Comparison of ENCODE assay signal across 14 mouse cellular contexts in genomic region chr11:11012660-11013455, GRCm38 (mm10).
"Had no signal": no experiment of that assay in that cellular context is flagged by ENCODE, and none has a peak within 500 bp of the region (broad histone marks: within the 10 kb centered on the region; RNA-seq: fewer than 3 reads in every experiment).

No protein-coding gene starts in this region.

- H3K4me2 ChIP-seq: liver, embryonic 12.5 days; lung, embryonic 15.5 days; midbrain, embryonic 13.5 days had no signal

- ATAC-seq: liver, embryonic 12.5 days; midbrain, embryonic 13.5 days had no signal

- H3K4me3 ChIP-seq: layer of hippocampus, adult 2 months; left cerebral cortex, adult 2 months; limb, embryonic 10.5 days; liver, embryonic 12.5 days; lung, embryonic 15.5 days; megakaryocyte, embryonic 14.5 days; midbrain, embryonic 13.5 days had no signal

- H3K27me3 ChIP-seq: liver, embryonic 12.5 days; lung, embryonic 15.5 days; megakaryocyte, embryonic 14.5 days; midbrain, embryonic 13.5 days had no signal

- H3K27ac ChIP-seq: layer of hippocampus, adult 2 months; left cerebral cortex, adult 2 months; limb, embryonic 10.5 days; liver, embryonic 12.5 days; lung, embryonic 15.5 days; macrophage; midbrain, embryonic 13.5 days had no signal

- H3K4me1 ChIP-seq: limb, embryonic 10.5 days; liver, embryonic 12.5 days; lung, embryonic 15.5 days; megakaryocyte, embryonic 14.5 days; midbrain, embryonic 13.5 days had no signal

- H3K9ac ChIP-seq: liver, embryonic 12.5 days; lung, embryonic 15.5 days; midbrain, embryonic 13.5 days had no signal

- DNase-seq: kidney, adult 18-20 months; kidney, postnatal 25 days; lung, postnatal 14 days; right cerebral cortex, postnatal 14 days; thymus, adult 2 months; thymus, postnatal 36 days had no signal

- H3K36me3 ChIP-seq: limb, embryonic 10.5 days; liver, embryonic 12.5 days; lung, embryonic 15.5 days; midbrain, embryonic 13.5 days had no signal

- H3K9me3 ChIP-seq: limb, embryonic 10.5 days; liver, embryonic 12.5 days; lung, embryonic 15.5 days; megakaryocyte, embryonic 14.5 days; midbrain, embryonic 13.5 days had no signal
